Mouse (Mus musculus): ENCODE results near the gene Olig3.

GRCm38 (mm10) chr10:19309681-19310395, 46.5 kb upstream of the Olig3 start:
- TF ChIP-seq CTCF (IDR thresholded peaks at IDR 0.05; ENCODE audit: low read depth) (no peak), EP300 (optimal IDR thresholded peaks at IDR 0.05) (no peak)
